Mouse (Mus musculus) olfactory bulb, adult 2 months (tissue): ENCODE measurements around the gene Mef2d. TPM values are rescaled to one million over a fixed set of nuclear protein-coding genes. Genes with fewer than 3 reads are reported as not detected.
A peak's percentile ranks its signal among the peaks of the same experiment; 100 is the strongest.
"Not testable (repeated sequence)": the region's sequence is repeated elsewhere in the genome, so short reads cannot be mapped to it uniquely, and the experiment has no call there.

Source experiments
- H3K27ac ChIP-seq: fragments of 200-500 bp; 2 replicates; pipeline ENCODE4 v1.5.1; 2012; ENCODE audit warnings: low read depth, low read length; ENCODE audit not compliant: insufficient read depth
- H3K4me1 ChIP-seq: fragments of 200-500 bp; 2 replicates; pipeline ENCODE4 v1.6.1; 2012; ENCODE audit warnings: low read length; ENCODE audit not compliant: control insufficient read depth, insufficient read depth
- H3K4me3 ChIP-seq: fragments of 200-500 bp; 2 replicates; pipeline ENCODE4 v1.5.1; 2012; ENCODE audit warnings: mild to moderate bottlenecking, low read depth, low read length, moderate library complexity; ENCODE audit not compliant: insufficient read depth
- CTCF ChIP-seq: fragments of 200-500 bp; IDR thresholded peaks from 2 replicates; pipeline ENCODE4 v1.5.1; 2012; ENCODE audit warnings: low read depth, mild to moderate bottlenecking, low read length, moderate library complexity; ENCODE audit not compliant: insufficient read depth
- POLR2A ChIP-seq: fragments of 200-500 bp; IDR thresholded peaks from 2 replicates; pipeline ENCODE4 v1.6.1; 2012; ENCODE audit warnings: mild to moderate bottlenecking, low read depth, low read length, moderate library complexity; ENCODE audit not compliant: insufficient read depth
- WGBS: fragments of 180-500 bp; shearing (Covaris S2); methylation state at CpG from one replicate; pipeline ENCODE4 v1.1.7; 2018; 5-methylcytosine and 5-hydroxymethylcytosine counted together
- polyA plus RNA-seq: library from polyadenylated mRNA; stranded (reverse); fragments of >200 nt; gene quantifications from 2 replicates; pipeline ENCODE4 v1.2.4, GENCODE M21; 2012; ENCODE audit warnings: low replicate concordance; ENCODE audit not compliant: missing spikeins, insufficient read depth, insufficient read length

Mef2d gene
- polyA plus RNA-seq, 1 experiment = not detected

- TF ChIP-seq CTCF (no peak), POLR2A (no peak)
- Histone ChIP-seq H3K4me3 (no peak overlapping the region), H3K27ac (no peak overlapping the region), H3K4me1 (peaks cover 31% of the 10 kb centered on the region)
- WGBS = 45% methylated on average over 3 of the region's 3 CpGs
Observed at GRCm38 (mm10) chr3:88164263-88164662, 22.1 kb downstream of the Mef2d start.

- no peak overlapping the region for H3K4me3 ChIP-seq
- peaks cover 41% of the 10 kb centered on the region for H3K4me1 ChIP-seq
- TF ChIP-seq POLR2A (no peak), CTCF (no peak)
- WGBS = 85% methylated on average over 5 of the region's 5 CpGs
- H3K27ac ChIP-seq = no peak overlapping the region
Observed at GRCm38 (mm10) chr3:88166056-88166455, 23.9 kb downstream of the Mef2d start.

GRCm38 (mm10) chr3:88170361-88170760 is 28.2 kb downstream of the Mef2d start:
- no peak for TF ChIP-seq CTCF
- H3K4me3 ChIP-seq = no peak overlapping the region
- peaks cover 38% of the 10 kb centered on the region for H3K4me1 ChIP-seq
- WGBS = 49% methylated on average over 5 of the region's 5 CpGs
- no peak overlapping the region for H3K27ac ChIP-seq

DNA sequence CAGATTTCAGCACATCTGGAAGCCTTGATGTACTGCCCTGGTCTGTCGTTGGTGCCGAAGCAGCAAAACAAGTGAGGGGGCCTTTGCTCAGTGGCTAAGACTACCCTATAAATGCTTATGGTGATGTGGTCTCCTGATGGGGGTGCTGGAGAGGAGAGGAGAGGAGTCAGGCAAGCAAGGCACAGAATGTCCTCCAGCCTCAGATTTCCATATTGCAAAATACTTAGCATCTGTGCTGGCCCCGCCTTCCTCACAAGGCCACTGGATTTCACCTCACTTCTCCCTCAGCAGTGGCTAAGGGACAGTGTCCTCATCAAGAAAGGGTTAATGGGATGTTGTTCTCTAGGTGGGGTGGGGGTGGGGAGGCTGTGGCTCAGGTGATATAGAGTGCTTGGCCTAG is 30.3 kb downstream of the Mef2d start:
- no peak for TF ChIP-seq POLR2A
- TF ChIP-seq CTCF = no peak
- Histone ChIP-seq H3K27ac (no peak overlapping the region), H3K4me3 (no peak overlapping the region), H3K4me1 (peaks cover 33% of the 10 kb centered on the region)
- 80% methylated on average over 3 of the region's 3 CpGs for WGBS

DNA sequence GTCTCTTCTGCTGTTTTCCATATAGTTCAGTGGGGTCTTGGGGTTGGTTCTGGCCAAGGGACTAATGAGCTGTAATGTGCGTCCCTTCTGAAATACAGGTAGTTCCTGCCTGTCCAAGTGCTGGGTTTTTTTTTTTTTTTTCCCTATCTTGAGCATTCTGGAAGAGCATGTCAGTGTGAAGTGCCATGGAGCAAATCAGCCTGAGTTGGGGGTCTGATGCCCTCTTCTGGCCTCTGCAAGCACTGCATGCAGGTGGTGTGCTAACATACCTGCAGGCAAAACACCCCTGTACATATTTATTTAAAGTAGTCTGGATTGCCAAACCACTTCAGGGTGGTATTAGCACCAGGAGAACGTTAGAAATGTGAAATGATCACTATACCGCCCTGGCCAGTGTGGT is 31.2 kb downstream of the Mef2d start:
- 42% methylated on average over 3 of the region's 3 CpGs for WGBS
- Histone ChIP-seq H3K4me1 (peaks cover 26% of the 10 kb centered on the region), H3K27ac (no peak overlapping the region), H3K4me3 (no peak overlapping the region)
- no peak for TF ChIP-seq POLR2A
- peak; percentile 55; the same call in 1 of the 2 replicates for TF ChIP-seq CTCF

DNA sequence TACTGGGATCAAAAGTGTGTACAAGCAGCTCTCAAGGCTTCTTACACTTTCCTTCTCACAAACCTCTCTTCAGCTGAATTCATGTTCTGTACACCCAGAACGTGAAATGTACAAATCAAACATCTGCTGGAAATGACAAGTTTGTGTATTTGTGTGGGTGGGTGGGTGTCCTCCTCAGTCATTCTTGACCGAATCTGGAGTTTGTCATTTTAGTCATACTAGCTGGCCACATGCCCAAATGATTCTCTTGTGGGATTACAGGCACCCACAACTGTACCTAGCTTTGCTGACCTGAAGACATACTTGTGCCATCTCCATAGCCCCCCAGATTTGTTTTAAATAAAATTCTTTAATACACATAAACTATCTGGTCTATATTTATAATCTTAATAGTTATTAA is 32.7 kb downstream of the Mef2d start:
- Histone ChIP-seq H3K27ac (no peak overlapping the region), H3K4me3 (no peak overlapping the region), H3K4me1 (peaks cover 15% of the 10 kb centered on the region)
- TF ChIP-seq POLR2A (no peak), CTCF (no peak)
- 59% methylated on average over 2 of the region's 2 CpGs for WGBS

DNA sequence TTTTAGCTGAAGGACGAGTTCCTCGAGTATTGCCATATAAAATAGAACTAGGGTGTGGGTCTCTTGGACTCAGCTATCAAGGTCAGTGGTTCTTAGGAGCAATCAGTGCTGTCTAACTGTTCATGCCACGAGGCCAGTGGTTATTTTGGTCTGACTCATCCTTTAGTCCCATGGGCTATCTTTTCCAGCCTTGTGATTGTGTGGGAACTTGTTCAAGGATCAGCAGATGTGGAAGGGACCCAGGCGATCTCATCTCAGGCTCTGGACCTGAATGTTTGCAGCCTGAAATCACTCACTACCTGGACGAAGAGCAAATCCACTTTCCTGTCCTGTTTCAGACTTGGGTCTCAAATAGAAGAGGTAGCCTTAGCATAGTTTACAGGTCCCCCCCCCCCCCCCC is 34.9 kb downstream of the Mef2d start:
- H3K4me3 ChIP-seq = peak overlapping the region; percentile 80
- no peak for TF ChIP-seq CTCF
- no peak for TF ChIP-seq POLR2A
- H3K27ac ChIP-seq = no peak overlapping the region
- WGBS = 39% methylated on average over 5 of the region's 5 CpGs
- H3K4me1 ChIP-seq = peaks cover 3% of the 10 kb centered on the region; the same call in 1 of the 2 replicates

DNA sequence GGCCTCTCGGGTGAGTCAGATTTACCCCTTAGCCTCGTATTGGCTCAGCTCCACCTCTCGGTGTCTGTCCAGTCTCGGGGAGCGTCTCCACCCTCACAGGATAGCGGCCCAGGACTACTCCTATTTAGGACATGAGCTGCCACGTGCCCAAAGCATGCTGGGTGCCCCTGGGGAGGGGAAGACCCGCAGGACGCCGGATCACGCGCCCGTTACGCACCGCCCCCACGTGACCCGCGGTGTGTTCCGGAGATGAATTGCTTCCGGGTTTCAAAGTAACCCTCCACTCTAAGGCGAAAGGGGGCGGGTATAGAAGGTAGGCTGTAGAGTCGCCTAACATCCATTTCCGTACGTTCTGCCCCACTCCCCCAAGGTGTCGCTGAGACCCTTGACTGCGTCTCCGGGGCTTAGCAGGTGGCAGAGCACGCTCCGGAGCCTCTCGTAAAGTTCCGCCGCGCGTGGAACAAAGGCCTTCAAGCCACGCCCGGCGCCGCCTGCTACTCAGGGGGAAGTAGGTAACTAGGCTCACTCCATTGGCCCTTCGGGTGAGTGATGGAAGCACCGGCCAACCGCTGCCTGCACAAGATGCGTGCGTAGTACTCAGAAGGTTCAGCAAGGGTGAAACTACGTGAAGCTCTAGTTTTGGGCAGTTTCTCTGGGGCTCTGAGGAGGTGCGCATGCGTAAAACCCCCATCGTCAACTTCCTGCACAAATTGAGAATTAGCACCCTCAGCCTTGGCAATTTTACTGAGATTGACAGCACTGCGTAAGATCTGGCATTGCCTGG is 35.6 kb downstream of the Mef2d start:
- peaks cover 3% of the 10 kb centered on the region; the same call in 1 of the 2 replicates for H3K4me1 ChIP-seq
- TF ChIP-seq CTCF (no peak), POLR2A (peak; percentile 55; the same call in 1 of the 2 replicates)
- peak overlapping the region; percentile 80 for H3K4me3 ChIP-seq
- under 1% methylated on average over 49 of the region's 49 CpGs for WGBS
- H3K27ac ChIP-seq = peak overlapping the region; percentile 99

DNA sequence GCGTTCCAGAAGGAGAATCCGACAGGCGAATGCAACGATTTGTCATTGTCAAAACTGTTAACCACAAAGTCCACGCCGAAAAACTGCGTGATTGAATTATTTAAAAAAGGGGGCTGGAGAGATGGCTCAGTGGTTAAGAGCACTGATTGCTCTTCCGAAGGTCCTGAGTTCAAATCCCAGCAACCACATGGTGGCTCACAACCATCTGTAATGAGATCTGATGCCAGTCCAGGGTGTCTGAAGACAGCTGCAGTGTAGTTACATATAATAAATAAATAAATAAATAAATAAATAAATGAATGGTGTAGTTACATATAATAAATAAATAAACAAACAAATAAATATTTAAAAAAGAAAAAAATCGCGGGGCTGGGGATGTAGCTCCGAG is 36.2 kb downstream of the Mef2d start:
- 23% methylated on average over 11 of the region's 11 CpGs for WGBS
- H3K4me1 ChIP-seq = not testable (repeated sequence)

GRCm38 (mm10) chr3:88178986-88179385 is 36.8 kb downstream of the Mef2d start:
- Histone ChIP-seq H3K27ac (no peak overlapping the region), H3K4me1 (peaks cover 3% of the 10 kb centered on the region; the same call in 1 of the 2 replicates), H3K4me3 (no peak overlapping the region)
- TF ChIP-seq CTCF (no peak), POLR2A (no peak)
- WGBS = 86% methylated on average over 4 of the region's 4 CpGs

More for the DNA sequence above, 36.2 kb downstream of the Mef2d start:
- Histone ChIP-seq H3K4me3 (peak overlapping the region; percentile 50), H3K27ac (peak overlapping the region; percentile 91)
